8 mouse cellular contexts compared by ENCODE assay signal in the genomic region with DNA sequence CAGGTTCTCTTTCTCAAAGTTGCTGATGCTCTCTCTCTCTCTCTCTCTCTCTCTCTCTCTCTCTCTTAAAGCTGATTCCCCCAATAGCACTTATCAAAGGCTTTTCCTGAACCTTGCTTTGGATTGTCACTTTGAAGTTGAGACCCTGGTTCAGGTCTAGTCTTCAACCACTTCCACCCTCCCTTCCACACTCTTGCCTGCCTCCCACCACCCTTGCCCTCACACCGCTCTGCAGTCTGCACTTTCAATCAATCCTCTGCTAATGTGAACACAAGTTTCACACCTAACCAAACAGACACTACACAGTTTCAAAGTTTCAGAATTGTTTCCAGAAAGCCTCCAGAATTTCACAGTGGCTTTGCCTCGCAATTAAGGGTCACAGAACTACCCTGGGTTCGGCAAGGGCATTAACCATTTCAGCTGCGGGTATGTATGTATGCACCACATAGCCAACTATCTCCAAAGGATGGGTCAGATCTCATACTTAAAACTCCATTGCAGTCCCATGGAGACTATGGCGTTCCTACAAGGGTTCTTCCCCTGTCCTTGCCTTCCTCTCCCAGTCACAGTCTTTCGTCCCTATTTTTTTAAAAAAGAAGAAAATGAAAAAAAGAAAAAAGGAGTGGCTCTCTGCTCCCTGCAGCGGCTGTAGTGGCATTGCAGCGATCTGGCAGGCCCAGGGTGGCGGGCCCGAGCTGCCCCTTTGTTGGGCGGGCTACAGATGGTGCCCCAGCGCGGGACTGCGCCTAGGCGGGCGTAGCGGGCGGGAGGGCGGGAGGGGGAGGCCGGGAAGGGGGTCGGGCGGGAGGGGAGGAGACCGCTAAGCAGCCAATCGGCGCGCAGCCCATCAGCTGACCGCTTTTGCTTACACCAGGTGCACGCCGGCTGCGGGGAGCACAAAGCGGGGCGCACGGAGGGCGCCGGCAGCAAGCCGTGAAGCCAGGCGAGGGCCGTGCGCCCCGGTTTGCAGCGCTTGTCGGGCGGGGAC. TPM values are rescaled to one million over a fixed set of nuclear protein-coding genes. Genes with fewer than 3 reads are reported as not detected.
DNase-seq lines count a peak whose midpoint lies in the region; ATAC-seq and TF ChIP-seq lines count a peak whose summit lies in the region.

Gene Lrrn1 (plus strand): TSS at position 892 of the 988 bp plus-strand sequence.

- no peaks in the 10 kb centered on the region for H3K27me3 ChIP-seq in testis, adult 2 months (ENCODE audit: control insufficient read depth, insufficient read depth, low read length)
- peaks cover 35% of the 10 kb centered on the region for H3K27me3 ChIP-seq in liver, embryonic 11.5 days (replicated peaks; ENCODE audit: control insufficient read depth, insufficient read depth, low read length)

- WGBS in liver, embryonic 11.5 days = 7% methylated on average over 33 of the region's 43 CpGs

- H3K9ac ChIP-seq in liver, embryonic 11.5 days (ENCODE audit: low read depth, low read length) = no peak within 1 kb of the TSS

- TF ChIP-seq CTCF in testis, adult 2 months (IDR thresholded peaks at IDR 0.05; ENCODE audit: control insufficient read depth, insufficient read depth, insufficient replicate concordance, low read depth, low read length) = no peak
- no peak for TF ChIP-seq CTCF in cortical plate, adult 2 months (IDR thresholded peaks at IDR 0.05; ENCODE audit: extremely low read depth, insufficient read depth, low read length)

- H3K4me3 ChIP-seq in testis, adult 2 months (ENCODE audit: control insufficient read depth, low read depth, low read length) = peak within 1 kb of the TSS; percentile 63
- peak within 1 kb of the TSS; percentile 94 for H3K4me3 ChIP-seq in cortical plate, adult 2 months (ENCODE audit: insufficient read depth, low read length)
- H3K4me3 ChIP-seq in liver, embryonic 11.5 days (ENCODE audit: low read depth, low read length) = peak within 1 kb of the TSS; percentile 53

- no peak for TF ChIP-seq POLR2A in testis, adult 2 months (IDR thresholded peaks at IDR 0.05; ENCODE audit: control insufficient read depth, low read depth, low read length)
- peak; percentile 87 for TF ChIP-seq POLR2A in cortical plate, adult 2 months (IDR thresholded peaks at IDR 0.05; ENCODE audit: extremely low read depth, insufficient read depth, low read length)

- no peak within 1 kb of the TSS for H3K27ac ChIP-seq in testis, adult 2 months (ENCODE audit: control insufficient read depth, insufficient read depth, low read depth, low read length)
- peak within 1 kb of the TSS; percentile 94 for H3K27ac ChIP-seq in cortical plate, adult 2 months (ENCODE audit: insufficient read depth, low read length)
- H3K27ac ChIP-seq in liver, embryonic 11.5 days (ENCODE audit: low read depth, low read length) = no peak within 1 kb of the TSS

- peak within 1 kb of the TSS; percentile 82 for H3K4me2 ChIP-seq in liver, embryonic 11.5 days

- no peaks in the 10 kb centered on the region for H3K9me3 ChIP-seq in liver, embryonic 11.5 days (ENCODE audit: control insufficient read depth, low read length)

- DNase-seq in testis, postnatal 10 days (ENCODE audit: low spot score) = no peak
- DNase-seq in gastrocnemius, postnatal 10 days = peak; percentile 57
- peak; percentile 57 for DNase-seq in kidney, postnatal 10 days
- peak; percentile 32 for DNase-seq in liver, embryonic 11.5 days (ENCODE audit: low spot score)
- DNase-seq in retina, postnatal 1 day = peak; percentile 88
- DNase-seq in spleen, postnatal 36 days (ENCODE audit: low spot score in 2 of 2) = no peak

- H3K36me3 ChIP-seq in testis, adult 2 months (ENCODE audit: control insufficient read depth, insufficient read depth, low read length) = no peaks in the 10 kb centered on the region
- no peaks in the 10 kb centered on the region for H3K36me3 ChIP-seq in liver, embryonic 11.5 days (ENCODE audit: control insufficient read depth, insufficient read depth, low read length)

- peak; percentile 68 for ATAC-seq in liver, embryonic 11.5 days (replicated peaks; ENCODE audit: low FRiP score)

- no peaks in the 10 kb centered on the region; the same call in 1 of the 2 replicates for H3K4me1 ChIP-seq in testis, adult 2 months (ENCODE audit: control insufficient read depth, insufficient read depth, low read length)
- peaks cover 4% of the 10 kb centered on the region; the same call in 1 of the 2 replicates for H3K4me1 ChIP-seq in cortical plate, adult 2 months (ENCODE audit: control insufficient read depth, insufficient read depth, low read length)
- H3K4me1 ChIP-seq in liver, embryonic 11.5 days (replicated peaks; ENCODE audit: control insufficient read depth, insufficient read depth, low read length) = no peaks in the 10 kb centered on the region

RNA-seq across cellular contexts. Expression of gene Lrrn1, which starts in this region (rescaled TPM):
- polyA plus RNA-seq in testis, adult 2 months (2012; rRNA removed) = 0.30 and 0.32 TPM in 2 replicates
- 38.7 and 43.2 TPM in 2 replicates for polyA plus RNA-seq in cortical plate, adult 2 months (2012; rRNA removed)
- 10 to 100 TPM; 30.2 to 45.6 TPM for total RNA-seq in gastrocnemius, postnatal 10 days (2021)
- polyA plus RNA-seq in liver, embryonic 11.5 days (2014; fragmentation: Nextera tagmentation; extraction: Ambion mirVana) = 5.0 and 6.0 TPM in 2 replicates

Comparison
In these comparisons a context has a peak if more than half of its experiments do, and no peak if none do; other contexts are left out.
1. DNase-seq: peak in gastrocnemius, postnatal 10 days (single experiment), kidney, postnatal 10 days (single experiment), liver, embryonic 11.5 days (single experiment) and retina, postnatal 1 day (single experiment); none in testis, postnatal 10 days (single experiment) and spleen, postnatal 36 days (0 of 2).
2. Peak in every context shown above with its lines, with median percentiles within 50 percentile points of each other: H3K4me3 ChIP-seq.